In the genomic region with DNA sequence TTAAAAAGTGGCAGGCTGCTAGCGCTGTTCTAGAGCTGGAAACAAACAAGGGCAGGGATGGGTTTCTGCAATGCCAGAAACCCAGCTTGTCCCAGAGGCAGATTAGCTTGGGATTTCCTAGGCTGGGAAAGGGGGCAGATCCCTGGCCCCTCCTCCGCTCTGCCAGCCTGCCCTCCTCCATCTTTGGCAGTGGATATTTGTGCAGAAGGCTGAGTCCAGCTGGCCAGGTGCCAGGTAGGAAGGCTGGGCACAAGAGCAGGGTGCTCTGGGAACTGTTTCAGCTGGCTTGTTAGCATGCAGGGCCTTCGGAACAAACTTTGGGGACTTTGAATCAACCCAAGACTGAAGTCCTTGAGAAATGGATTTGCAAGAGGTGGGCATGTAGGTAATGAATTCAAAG, we compare ENCODE assay signal across 8 mouse cellular contexts. TPM values are rescaled to one million over a fixed set of nuclear protein-coding genes. Genes with fewer than 3 reads are reported as not detected.
A peak's percentile ranks its signal among the peaks of the same experiment; 100 is the strongest.
DNase-seq lines count a peak whose midpoint lies in the region; ATAC-seq and TF ChIP-seq lines count a peak whose summit lies in the region.
"Had no signal": no experiment of that assay in that cellular context is flagged by ENCODE, and none has a peak within 500 bp of the region (broad histone marks: within the 10 kb centered on the region; RNA-seq: fewer than 3 reads in every experiment).

No protein-coding gene starts in this region.

- TF ChIP-seq CTCF in cerebellum, adult 2 months (IDR thresholded peaks at IDR 0.05; ENCODE audit: borderline replicate concordance, insufficient read depth, low read depth, low read length), result no peak
- TF ChIP-seq CTCF in layer of hippocampus, adult 2 months (conservative IDR thresholded peaks at IDR 0.05), result no peak

- no peak for DNase-seq in neural tube, embryonic 10.5 days (ENCODE audit: extremely low spot score, low spot score)
- peak; percentile 85 to 90 for DNase-seq in cerebellum, adult 2 months
- peak; percentile 55 to 66 for DNase-seq in gastrocnemius, postnatal 36 days
- peak; percentile 80 to 84 for DNase-seq in layer of hippocampus, adult 2 months (ENCODE audit: low spot score in 2 of 2)
- no peak for DNase-seq in thymus, postnatal 14 days

- 73% methylated on average over 3 of the region's 3 CpGs for WGBS in neural tube, embryonic 13.5 days
- WGBS in cerebellum, adult 2 months, result 2% methylated on average over 3 of the region's 3 CpGs
- 73% methylated on average over 3 of the region's 3 CpGs for WGBS in midbrain, embryonic 15.5 days

- H3K27me3 ChIP-seq in neural tube, embryonic 13.5 days, result peaks cover 5% of the 10 kb centered on the region
- no peaks in the 10 kb centered on the region for H3K27me3 ChIP-seq in cerebellum, adult 2 months (ENCODE audit: control insufficient read depth, insufficient read depth, low read length)
- H3K27me3 ChIP-seq in midbrain, embryonic 15.5 days (replicated peaks), result no peaks in the 10 kb centered on the region

- 0 out of 2 replicates have a peak overlapping the region, but pooled peaks have one; percentile 31 for H3K9ac ChIP-seq in neural tube, embryonic 13.5 days
- H3K9ac ChIP-seq in midbrain, embryonic 15.5 days, result no peak overlapping the region

- peaks cover 37% of the 10 kb centered on the region for H3K4me1 ChIP-seq in neural tube, embryonic 13.5 days (replicated peaks)
- peaks cover 41% of the 10 kb centered on the region for H3K4me1 ChIP-seq in cerebellum, adult 2 months (ENCODE audit: control insufficient read depth, insufficient read depth, low read length)
- H3K4me1 ChIP-seq in midbrain, embryonic 15.5 days, result peaks cover 29% of the 10 kb centered on the region

- intact Hi-C loops in gastrocnemius, postnatal 36 days (cut with DNase I), result loop anchor here (2.0 kb wide), 1 partner anchor 29 kb away; no protein-coding TSS in a partner anchor

- no peak overlapping the region for H3K4me3 ChIP-seq in neural tube, embryonic 13.5 days
- H3K4me3 ChIP-seq in cerebellum, adult 2 months (replicated peaks; ENCODE audit: insufficient read depth, low read depth, low read length), result no peak overlapping the region
- H3K4me3 ChIP-seq in layer of hippocampus, adult 2 months, result no peak overlapping the region
- H3K4me3 ChIP-seq in midbrain, embryonic 15.5 days, result no peak overlapping the region
- H3K4me3 ChIP-seq: megakaryocyte, embryonic 14.5 days had no signal

- H3K4me2 ChIP-seq in neural tube, embryonic 13.5 days, result no peak overlapping the region
- H3K4me2 ChIP-seq in midbrain, embryonic 15.5 days, result no peak overlapping the region

- no peaks in the 10 kb centered on the region for H3K36me3 ChIP-seq in neural tube, embryonic 13.5 days
- H3K36me3 ChIP-seq in midbrain, embryonic 15.5 days (replicated peaks), result no peaks in the 10 kb centered on the region

- ATAC-seq in neural tube, embryonic 13.5 days (ENCODE audit: low read depth), result no peak
- no peak for ATAC-seq in midbrain, embryonic 15.5 days (replicated peaks)

- H3K27ac ChIP-seq in neural tube, embryonic 13.5 days (replicated peaks), result peak overlapping the region; percentile 42; the same call in 1 of the 2 replicates
- H3K27ac ChIP-seq in cerebellum, adult 2 months (ENCODE audit: insufficient read depth, low read length), result peak overlapping the region; percentile 54
- peak overlapping the region; percentile 87 for H3K27ac ChIP-seq in layer of hippocampus, adult 2 months
- 0 out of 2 replicates have a peak overlapping the region, but pooled peaks have one; percentile 31 for H3K27ac ChIP-seq in midbrain, embryonic 15.5 days

- H3K9me3 ChIP-seq in neural tube, embryonic 13.5 days, result no peaks in the 10 kb centered on the region
- H3K9me3 ChIP-seq in midbrain, embryonic 15.5 days, result no peaks in the 10 kb centered on the region
- H3K9me3 ChIP-seq: megakaryocyte, embryonic 14.5 days had no signal

- TF ChIP-seq POLR2A in cerebellum, adult 2 months (IDR thresholded peaks at IDR 0.05; ENCODE audit: borderline replicate concordance, insufficient read depth, low read length), result no peak

RNA-seq across cellular contexts. Expression of a gene that starts 20.0 kb away (rescaled TPM):
- 27.1 and 27.9 TPM in 2 replicates for polyA plus RNA-seq in neural tube, embryonic 13.5 days (2015; fragmentation: Nextera tagmentation; extraction: Ambion mirVana)
- 103 and 108 TPM in 2 replicates for polyA plus RNA-seq in cerebellum, adult 2 months (2012; rRNA removed)
- 100 to 1,000 TPM; 219 to 237 TPM for total RNA-seq in gastrocnemius, postnatal 36 days (2021)
- total RNA-seq in layer of hippocampus, adult 2 months (2021), result 10 to 100 TPM; 60.0 to 60.1 TPM
- 18.1 and 22.8 TPM in 2 replicates for polyA plus RNA-seq in midbrain, embryonic 15.5 days (2015; fragmentation: Nextera tagmentation; extraction: Ambion mirVana)

RNA-seq across cellular contexts. Expression of a gene that starts 42.6 kb away (rescaled TPM):
- 1.8 and 3.1 TPM in 2 replicates for polyA plus RNA-seq in neural tube, embryonic 13.5 days (2015; fragmentation: Nextera tagmentation; extraction: Ambion mirVana)
- polyA plus RNA-seq in cerebellum, adult 2 months (2012; rRNA removed), result 1.2 and 1.7 TPM in 2 replicates
- under 1 TPM; 0.37 to 0.38 TPM for total RNA-seq in gastrocnemius, postnatal 36 days (2021)
- 1 to 10 TPM; 1.9 to 2.1 TPM for total RNA-seq in layer of hippocampus, adult 2 months (2021)
- 1.4 and 1.6 TPM in 2 replicates for polyA plus RNA-seq in midbrain, embryonic 15.5 days (2015; fragmentation: Nextera tagmentation; extraction: Ambion mirVana)

RNA-seq across cellular contexts. Expression of a gene that starts 46.6 kb away (rescaled TPM):
- polyA plus RNA-seq in neural tube, embryonic 13.5 days (2015; fragmentation: Nextera tagmentation; extraction: Ambion mirVana), result 1.3 and 2.5 TPM in 2 replicates
- polyA plus RNA-seq in cerebellum, adult 2 months (2012; rRNA removed), result 10.7 and 13.8 TPM in 2 replicates
- total RNA-seq in gastrocnemius, postnatal 36 days (2021), result under 1 TPM; 0.59 to 0.77 TPM
- total RNA-seq in layer of hippocampus, adult 2 months (2021), result 1 to 10 TPM; 5.5 to 8.1 TPM
- polyA plus RNA-seq in midbrain, embryonic 15.5 days (2015; fragmentation: Nextera tagmentation; extraction: Ambion mirVana), result 2.7 and 3.3 TPM in 2 replicates

RNA-seq across cellular contexts. Expression of a gene that starts 47.1 kb away (rescaled TPM):
- polyA plus RNA-seq in neural tube, embryonic 13.5 days (2015; fragmentation: Nextera tagmentation; extraction: Ambion mirVana), result 52.7 and 56.1 TPM in 2 replicates
- polyA plus RNA-seq in cerebellum, adult 2 months (2012; rRNA removed), result 57.3 and 60.6 TPM in 2 replicates
- total RNA-seq in gastrocnemius, postnatal 36 days (2021), result not detected
- total RNA-seq in layer of hippocampus, adult 2 months (2021), result 100 to 1,000 TPM; 286 to 287 TPM
- polyA plus RNA-seq in midbrain, embryonic 15.5 days (2015; fragmentation: Nextera tagmentation; extraction: Ambion mirVana), result 106 and 109 TPM in 2 replicates

RNA-seq across cellular contexts. Expression of a gene that starts 51.2 kb away (rescaled TPM):
- 5.2 and 8.2 TPM in 2 replicates for polyA plus RNA-seq in neural tube, embryonic 13.5 days (2015; fragmentation: Nextera tagmentation; extraction: Ambion mirVana)
- 10.2 and 10.8 TPM in 2 replicates for polyA plus RNA-seq in cerebellum, adult 2 months (2012; rRNA removed)
- total RNA-seq in gastrocnemius, postnatal 36 days (2021), result 1 to 10 TPM in 1 of 2 experiments, under 1 TPM in 1; 0.89 to 1.2 TPM
- 1 to 10 TPM; 4.4 to 6.1 TPM for total RNA-seq in layer of hippocampus, adult 2 months (2021)
- polyA plus RNA-seq in midbrain, embryonic 15.5 days (2015; fragmentation: Nextera tagmentation; extraction: Ambion mirVana), result 8.4 and 9.3 TPM in 2 replicates

Comparison
In these comparisons a context has a peak if more than half of its experiments do, and no peak if none do; other contexts are left out.
1. H3K27ac ChIP-seq: peak in every context shown above with its lines; median percentile 87 in layer of hippocampus, adult 2 months; 54 in cerebellum, adult 2 months; 42 in neural tube, embryonic 13.5 days; 31 in midbrain, embryonic 15.5 days.
2. DNase-seq: peak in cerebellum, adult 2 months (2 of 2), gastrocnemius, postnatal 36 days (2 of 2) and layer of hippocampus, adult 2 months (2 of 2); none in neural tube, embryonic 10.5 days (single experiment) and thymus, postnatal 14 days (single experiment).